Comparison of ENCODE assay signal across 8 mouse cellular contexts in genomic region chr17:70989991-70990390, GRCm38 (mm10). TPM values are rescaled to one million over a fixed set of nuclear protein-coding genes. Genes with fewer than 3 reads are reported as not detected.
DNase-seq lines count a peak whose midpoint lies in the region; ATAC-seq and TF ChIP-seq lines count a peak whose summit lies in the region.

No protein-coding gene starts in this region.

- peaks cover 60% of the 10 kb centered on the region for H3K36me3 ChIP-seq in heart, embryonic 12.5 days
- H3K36me3 ChIP-seq in CH12.LX (replicated peaks in 1 of 2; ENCODE audit: control insufficient read depth in 1 of 2, insufficient read depth in 1 of 2, low read length in 1 of 2): peaks cover 11 to 53% of the 10 kb centered on the region in 2 experiments
- H3K36me3 ChIP-seq in embryonic facial prominence, embryonic 13.5 days: peaks cover 48% of the 10 kb centered on the region
- H3K36me3 ChIP-seq in kidney, embryonic 16.5 days (ENCODE audit: insufficient read depth, low read length): peaks cover 39% of the 10 kb centered on the region
- peaks cover 79% of the 10 kb centered on the region for H3K36me3 ChIP-seq in megakaryocyte, embryonic 14.5 days (replicated peaks; ENCODE audit: low read length)

- TF ChIP-seq POLR2A in CH12.LX (IDR thresholded peaks at IDR 0.05; ENCODE audit: low read depth, low read length): no peak

- peak overlapping the region; percentile 95 for H3K27ac ChIP-seq in heart, embryonic 12.5 days (ENCODE audit: poor library complexity, severe bottlenecking)
- H3K27ac ChIP-seq in CH12.LX (ENCODE audit: insufficient read depth, low read depth): peak overlapping the region; percentile 86
- H3K27ac ChIP-seq in embryonic facial prominence, embryonic 13.5 days: peak overlapping the region; percentile 91
- peak overlapping the region; percentile 98 for H3K27ac ChIP-seq in kidney, embryonic 16.5 days (ENCODE audit: low read length)

- H3K4me1 ChIP-seq in heart, embryonic 12.5 days (replicated peaks): peaks cover 54% of the 10 kb centered on the region
- peaks cover 21 to 80% of the 10 kb centered on the region in 2 experiments for H3K4me1 ChIP-seq in CH12.LX (ENCODE audit: control insufficient read depth in 1 of 2, insufficient read depth in 2 of 2)
- H3K4me1 ChIP-seq in embryonic facial prominence, embryonic 13.5 days: peaks cover 29% of the 10 kb centered on the region
- H3K4me1 ChIP-seq in kidney, embryonic 16.5 days (ENCODE audit: insufficient read depth, low read length): peaks cover 47% of the 10 kb centered on the region
- peaks cover 60% of the 10 kb centered on the region for H3K4me1 ChIP-seq in megakaryocyte, embryonic 14.5 days

- WGBS in heart, embryonic 12.5 days: 3% methylated on average over 24 of the region's 24 CpGs
- 1% methylated on average over 24 of the region's 24 CpGs for WGBS in embryonic facial prominence, embryonic 13.5 days
- WGBS in kidney, embryonic 16.5 days: under 1% methylated on average over 24 of the region's 24 CpGs

- no peaks in the 10 kb centered on the region for H3K9me3 ChIP-seq in heart, embryonic 12.5 days (replicated peaks)
- no peaks in the 10 kb centered on the region for H3K9me3 ChIP-seq in CH12.LX (replicated peaks; ENCODE audit: low read length)
- no peaks in the 10 kb centered on the region for H3K9me3 ChIP-seq in embryonic facial prominence, embryonic 13.5 days
- H3K9me3 ChIP-seq in kidney, embryonic 16.5 days (ENCODE audit: low read length): no peaks in the 10 kb centered on the region
- no peaks in the 10 kb centered on the region for H3K9me3 ChIP-seq in megakaryocyte, embryonic 14.5 days

- TF ChIP-seq RAD21 in CH12.LX (IDR thresholded peaks at IDR 0.05; ENCODE audit: low read depth, low read length): no peak

- H3K9ac ChIP-seq in heart, embryonic 12.5 days: peak overlapping the region; percentile 75
- H3K9ac ChIP-seq in CH12.LX (ENCODE audit: insufficient read depth, low read depth): peak overlapping the region; percentile 70
- H3K9ac ChIP-seq in embryonic facial prominence, embryonic 13.5 days: peak overlapping the region; percentile 83
- H3K9ac ChIP-seq in kidney, embryonic 16.5 days (replicated peaks; ENCODE audit: low read length): peak overlapping the region; percentile 86

- H3K79me2 ChIP-seq in CH12.LX (replicated peaks; ENCODE audit: control insufficient read depth, extremely low read depth, insufficient read depth, poor library complexity, severe bottlenecking): peaks cover 51% of the 10 kb centered on the region

- TF ChIP-seq EP300 in CH12.LX (IDR thresholded peaks at IDR 0.05; ENCODE audit: low read length): no peak; the same call in 1 of the 2 replicates

- peak overlapping the region; percentile 68 for H3K4me3 ChIP-seq in heart, embryonic 12.5 days
- H3K4me3 ChIP-seq in CH12.LX (replicated peaks in 1 of 3; ENCODE audit: low read depth in 2 of 3, low read length in 2 of 3, poor library complexity in 1 of 3): peak overlapping the region; percentile 80 to 93 (median 88)
- peak overlapping the region; percentile 79 for H3K4me3 ChIP-seq in embryonic facial prominence, embryonic 13.5 days
- peak overlapping the region; percentile 94 for H3K4me3 ChIP-seq in kidney, embryonic 16.5 days (ENCODE audit: low read length)
- peak overlapping the region; percentile 95 for H3K4me3 ChIP-seq in megakaryocyte, embryonic 14.5 days (replicated peaks)

- ATAC-seq in heart, embryonic 12.5 days (ENCODE audit: insufficient number of reproducible peaks, low FRiP score): peak; percentile 47
- peak; percentile 54; the same call in 1 of the 2 replicates for ATAC-seq in embryonic facial prominence, embryonic 13.5 days (ENCODE audit: insufficient number of reproducible peaks, insufficient read depth, low FRiP score, low TSS enrichment, low read depth)
- ATAC-seq in kidney, embryonic 16.5 days (ENCODE audit: low FRiP score, low TSS enrichment): peak; percentile 64

- TF ChIP-seq CTCF in CH12.LX (conservative IDR thresholded peaks at IDR 0.05 in 1 of 2, IDR thresholded peaks at IDR 0.05 in 1 of 2; ENCODE audit: low read depth in 2 of 2, low read length in 2 of 2): no peak

- H3K27me3 ChIP-seq in heart, embryonic 12.5 days (replicated peaks): no peaks in the 10 kb centered on the region
- no peaks in the 10 kb centered on the region for H3K27me3 ChIP-seq in CH12.LX (replicated peaks)
- H3K27me3 ChIP-seq in embryonic facial prominence, embryonic 13.5 days: no peaks in the 10 kb centered on the region
- H3K27me3 ChIP-seq in kidney, embryonic 16.5 days (ENCODE audit: insufficient read depth, low read length): no peaks in the 10 kb centered on the region
- no peaks in the 10 kb centered on the region for H3K27me3 ChIP-seq in megakaryocyte, embryonic 14.5 days (replicated peaks)

- dilution Hi-C loops in CH12.LX (cut with MboI; ENCODE audit: extremely low pct_ligation_motif_present, extremely low pct_unique_long_range_greater_than_20kb, low sequenced_read_pairs): no loop called here

- DNase-seq in heart, adult 11 months: no peak
- peak; percentile 73 for DNase-seq in CH12.LX (ENCODE audit: extremely low read depth)
- DNase-seq in telencephalon, adult 2 months (ENCODE audit: low read depth, low spot score): peak; percentile 49
- no peak for DNase-seq in layer of hippocampus, adult 8-10 months (ENCODE audit: low spot score in 2 of 2)

- peak overlapping the region; percentile 86 for H3K4me2 ChIP-seq in heart, embryonic 12.5 days
- H3K4me2 ChIP-seq in CH12.LX (ENCODE audit: insufficient read depth, low read depth, poor library complexity, severe bottlenecking): peak overlapping the region; percentile 97
- H3K4me2 ChIP-seq in embryonic facial prominence, embryonic 13.5 days: peak overlapping the region; percentile 74
- H3K4me2 ChIP-seq in kidney, embryonic 16.5 days (replicated peaks; ENCODE audit: low read depth, low read length): peak overlapping the region; percentile 81

- in situ Hi-C loops in CH12.LX (cut with MboI; ENCODE audit: low pct_ligation_motif_present, low pct_unique_long_range_greater_than_20kb, low sequenced_read_pairs): no loop called here

TF ChIP-seq in CH12.LX, 34 proteins besides CTCF, POLR2A, EP300 and RAD21 (continues in another document):
- TF ChIP-seq KAT2A (IDR thresholded peaks at IDR 0.05; ENCODE audit: insufficient replicate concordance, low read length) (no peak), ZKSCAN1 (IDR thresholded peaks at IDR 0.05; ENCODE audit: borderline replicate concordance, low read depth, low read length) (no peak), ETS1 (conservative IDR thresholded peaks at IDR 0.05; ENCODE audit: low read depth, low read length) (0 out of 2 replicates have a peak, but pooled peaks have one; percentile 31), TBP (conservative IDR thresholded peaks at IDR 0.05; ENCODE audit: low read depth, low read length) (peak; percentile 54; the same call in 1 of the 2 replicates), GABPA (IDR thresholded peaks at IDR 0.05; ENCODE audit: insufficient replicate concordance, low read depth, low read length) (no peak), JUND (conservative IDR thresholded peaks at IDR 0.05; ENCODE audit: low read depth, low read length) (no peak), SMC3 (IDR thresholded peaks at IDR 0.05; ENCODE audit: low read depth, low read length) (no peak), TCF12 (IDR thresholded peaks at IDR 0.05; ENCODE audit: low read depth, low read length) (no peak), USF2 (conservative IDR thresholded peaks at IDR 0.05; ENCODE audit: low read depth, low read length) (no peak), MAFK (IDR thresholded peaks at IDR 0.05; ENCODE audit: insufficient replicate concordance, low read length) (no peak), UBTF (IDR thresholded peaks at IDR 0.05; ENCODE audit: low read depth, low read length) (no peak), HCFC1 (IDR thresholded peaks at IDR 0.05; ENCODE audit: low read depth, low read length) (no peak), ZNF384 (IDR thresholded peaks at IDR 0.05; ENCODE audit: low read depth, low read length) (no peak), MAX (IDR thresholded peaks at IDR 0.05; ENCODE audit: low read length) (no peak), ZC3H11A (IDR thresholded peaks at IDR 0.05; ENCODE audit: low read depth, low read length) (no peak), MEF2A (IDR thresholded peaks at IDR 0.05; ENCODE audit: borderline replicate concordance, low read depth, low read length) (no peak), USF1 (IDR thresholded peaks at IDR 0.05; ENCODE audit: low read depth, low read length) (no peak), JUN (IDR thresholded peaks at IDR 0.05; ENCODE audit: insufficient read depth, low read depth, low read length) (no peak), BHLHE40 (IDR thresholded peaks at IDR 0.05; ENCODE audit: low read depth, low read length) (no peak), MYC (IDR thresholded peaks at IDR 0.05; ENCODE audit: low read depth, low read length) (no peak), SIN3A (IDR thresholded peaks at IDR 0.05; ENCODE audit: low read length) (peak; percentile 47; the same call in 1 of the 2 replicates), NRF1 (IDR thresholded peaks at IDR 0.05; ENCODE audit: low read depth, low read length) (no peak), IRF4 (IDR thresholded peaks at IDR 0.05; ENCODE audit: low read depth, low read length) (0 out of 2 replicates have a peak, but pooled peaks have one; percentile 18)

RNA-seq across cellular contexts. Expression of gene Myom1, which starts 12.4 kb away (rescaled TPM):
- 229 and 241 TPM in 2 replicates for polyA plus RNA-seq in heart, embryonic 12.5 days (2016; fragmentation: Nextera tagmentation; extraction: Ambion mirVana)
- total RNA-seq in CH12.LX (2012; rRNA removed) (0.42 and 0.55 TPM in 2 replicates), CH12.LX (2014; rRNA removed) (0.26 TPM in 2 replicates)
- 0.86 and 0.93 TPM in 2 replicates for polyA plus RNA-seq in CH12.LX (2012; ENCODE audit: insufficient read length, low read depth)
- polyA plus RNA-seq in embryonic facial prominence, embryonic 13.5 days (2015; fragmentation: Nextera tagmentation; extraction: Ambion mirVana): 5.5 and 5.6 TPM in 2 replicates
- 4.5 and 4.7 TPM in 2 replicates for polyA plus RNA-seq in kidney, embryonic 16.5 days (2015; fragmentation: Nextera tagmentation; extraction: Ambion mirVana)
- 8.2 and 12.3 TPM in 2 replicates for polyA plus RNA-seq in megakaryocyte, embryonic 14.5 days (2012; ENCODE audit: insufficient read depth, low replicate concordance)
- total RNA-seq in layer of hippocampus, adult 8-10 months (2022): 1 to 10 TPM; 2.3 to 4.2 (median 3.0) TPM

RNA-seq across cellular contexts. Expression of gene Myl12a, which starts 12.7 kb away (rescaled TPM):
- 832 and 883 TPM in 2 replicates for polyA plus RNA-seq in heart, embryonic 12.5 days (2016; fragmentation: Nextera tagmentation; extraction: Ambion mirVana)
- 163 and 171 TPM in 2 replicates for total RNA-seq in CH12.LX (2012; rRNA removed)
- 246 and 279 TPM in 2 replicates for total RNA-seq in CH12.LX (2014; rRNA removed)
- polyA plus RNA-seq in CH12.LX (2012; ENCODE audit: insufficient read length, low read depth): 280 and 285 TPM in 2 replicates
- 583 and 585 TPM in 2 replicates for polyA plus RNA-seq in embryonic facial prominence, embryonic 13.5 days (2015; fragmentation: Nextera tagmentation; extraction: Ambion mirVana)
- polyA plus RNA-seq in kidney, embryonic 16.5 days (2015; fragmentation: Nextera tagmentation; extraction: Ambion mirVana): 680 and 696 TPM in 2 replicates
- 12.3 and 26.2 TPM in 2 replicates for polyA plus RNA-seq in megakaryocyte, embryonic 14.5 days (2012; ENCODE audit: insufficient read depth, low replicate concordance)
- 10 to 100 TPM; 37.7 to 54.5 (median 41.8) TPM for total RNA-seq in layer of hippocampus, adult 8-10 months (2022)

Comparison
In these comparisons a context has a peak if more than half of its experiments do, and no peak if none do; other contexts are left out.
1. DNase-seq: peak in CH12.LX (single experiment) and telencephalon, adult 2 months (single experiment); none in heart, adult 11 months (single experiment) and layer of hippocampus, adult 8-10 months (0 of 2).
2. RNA of gene Myom1, which starts 12.4 kb away (polyA plus RNA-seq): 229 to 241 TPM in heart, embryonic 12.5 days; 8.2 to 12.3 TPM in megakaryocyte, embryonic 14.5 days, 5.5 to 5.6 TPM in embryonic facial prominence, embryonic 13.5 days, 4.5 to 4.7 TPM in kidney, embryonic 16.5 days and 0.86 to 0.93 TPM in CH12.LX; every median in the first group is over 10 times any median in the second.
3. RNA of gene Myl12a, which starts 12.7 kb away (polyA plus RNA-seq): 832 to 883 TPM in heart, embryonic 12.5 days, 680 to 696 TPM in kidney, embryonic 16.5 days, 583 to 585 TPM in embryonic facial prominence, embryonic 13.5 days and 280 to 285 TPM in CH12.LX; 12.3 to 26.2 TPM in megakaryocyte, embryonic 14.5 days; every median in the first group is over 10 times any median in the second.
4. Peak in every context shown above with its lines, with median percentiles within 50 percentile points of each other: ATAC-seq, H3K27ac ChIP-seq, H3K4me2 ChIP-seq, H3K4me3 ChIP-seq and H3K9ac ChIP-seq.